Mouse (Mus musculus) c-Kit-negative CD71-positive TER-119-positive erythroid progenitor cells, embryonic 14.5 days (primary cell): ENCODE data around the gene Ccdc127.

Source experiments
- DNase-seq: peaks from one replicate; pipeline ENCODE4 v3.0.0-alpha.2; 2013; ENCODE audit warnings: low read depth, low spot score

Ccdc127 gene

DNA sequence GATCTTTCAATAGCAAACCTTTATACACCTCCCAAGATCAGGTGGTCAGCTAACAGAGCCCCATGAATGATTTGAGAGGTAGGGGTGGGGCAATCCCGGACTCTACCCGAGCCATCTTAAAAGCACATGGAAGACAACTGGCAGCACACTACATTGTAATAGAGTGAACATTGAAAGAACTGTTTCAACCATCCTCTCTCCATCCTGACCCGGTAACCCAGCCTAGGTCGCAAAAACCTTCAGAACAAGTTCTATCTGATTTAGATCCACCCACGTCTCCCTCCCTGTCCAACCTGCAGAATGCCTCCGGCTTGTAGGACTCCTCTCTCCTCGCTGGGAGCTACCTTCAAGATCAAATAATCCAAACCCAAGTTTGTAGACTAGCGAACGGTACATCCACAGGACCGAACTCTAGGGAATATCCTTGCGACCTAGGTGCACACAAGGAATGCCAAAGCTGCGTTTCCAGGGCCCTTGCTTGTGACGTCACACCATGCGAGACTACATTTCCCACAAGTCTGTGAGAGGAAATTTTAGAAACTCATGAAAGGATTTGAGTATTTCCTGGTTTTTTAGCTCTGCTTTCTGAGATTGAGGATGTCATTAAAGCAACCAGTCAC is 40.4 kb downstream of the Ccdc127 start, which contains the start of gene Zfp72:
Gene Zfp72, minus strand, starts transcription at position 466 of the 620 bp plus-strand sequence.
- no peak for DNase-seq

DNA sequence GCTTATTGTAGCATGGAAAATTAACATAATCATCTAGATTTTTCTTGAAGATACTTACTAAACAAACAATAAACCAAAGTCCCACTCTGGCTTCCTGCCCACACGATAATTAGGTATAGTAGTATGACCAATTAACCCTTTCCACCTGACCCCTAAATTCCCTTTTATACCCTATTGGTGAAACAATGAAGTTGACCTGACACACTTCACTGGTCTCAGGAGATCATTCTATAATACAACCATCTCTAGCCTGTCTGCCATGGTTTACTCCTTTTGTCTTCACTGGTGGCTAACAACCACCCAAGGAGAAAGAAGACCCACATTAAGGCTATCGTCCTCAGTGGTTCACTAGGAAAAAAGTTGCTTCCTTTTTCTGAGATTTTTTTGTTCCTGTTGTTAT is 41.0 kb downstream of the Ccdc127 start:
- DNase-seq, result no peak

DNA sequence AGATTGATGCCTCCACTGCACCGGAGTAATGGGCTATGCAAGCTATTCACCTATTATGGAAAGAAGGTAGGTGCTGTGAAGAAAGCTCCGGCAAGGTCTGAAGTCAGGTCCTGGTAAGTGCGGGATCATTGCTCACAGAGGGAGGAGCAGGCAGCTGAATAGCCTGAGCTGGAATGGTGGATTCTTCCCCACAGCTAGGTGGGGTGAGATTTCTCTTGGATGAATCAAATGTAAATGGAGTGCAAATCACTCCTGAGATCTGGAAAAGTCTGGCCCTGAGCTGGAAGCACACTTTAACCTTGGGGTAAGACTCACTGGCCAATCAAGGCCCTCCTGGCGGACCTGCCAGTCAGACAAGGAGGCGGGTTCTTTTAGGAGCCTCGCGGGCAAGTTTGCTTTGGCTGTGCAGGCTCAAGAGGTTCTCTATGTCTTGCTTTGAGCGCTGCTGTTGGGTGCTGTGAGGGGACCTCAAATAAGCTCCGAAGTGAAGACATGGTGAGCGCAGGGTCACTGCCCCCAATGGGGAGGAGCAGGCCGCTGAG is 49.3 kb downstream of the Ccdc127 start, which contains the start of gene Ftl1-ps1:
Gene Ftl1-ps1, plus strand, starts transcription at position 397 of the 542 bp plus-strand sequence.
- DNase-seq, result no peak
